Mouse (Mus musculus) midbrain, postnatal 0 days (tissue): Measurements from ENCODE around the gene Ssbp3. TPM values are rescaled to one million over a fixed set of nuclear protein-coding genes. Genes with fewer than 3 reads are reported as not detected.

ENCODE experiments used
- ATAC-seq: fragments of 200-750 bp; cut with Nextera tagmentation; 2 replicates; pipeline ENCODE4 v1.8.0; 2017; ENCODE audit warnings: moderate number of reproducible peaks, mild to moderate bottlenecking, moderate TSS enrichment, moderate library complexity; ENCODE audit not compliant: low FRiP score
- DNase-seq: peaks from one replicate; pipeline ENCODE4 v3.0.0-alpha.2; 2015; ENCODE audit warnings: low spot score
- H3K27ac ChIP-seq: fragments of 300-500 bp; sonication (generic); 2 replicates; pipeline ENCODE4 v1.5.1; 2014; ENCODE audit warnings: low read depth, mild to moderate bottlenecking, low read length, mixed read lengths
- H3K27me3 ChIP-seq: fragments of 300-500 bp; sonication (generic); 2 replicates; pipeline ENCODE4 v1.6.1; 2014; ENCODE audit warnings: low read length, control low read depth, mixed read lengths; ENCODE audit not compliant: insufficient read depth
- H3K36me3 ChIP-seq: fragments of 300-500 bp; sonication (generic); 2 replicates; pipeline ENCODE4 v1.6.1; 2014; ENCODE audit warnings: low read length, control low read depth, mixed read lengths; ENCODE audit not compliant: insufficient read depth
- H3K4me1 ChIP-seq: fragments of 300-500 bp; sonication (generic); 2 replicates; pipeline ENCODE4 v1.6.1; 2014; ENCODE audit warnings: mild to moderate bottlenecking, control low read depth, antibody characterized with exemption, low read length, mixed read lengths; ENCODE audit not compliant: insufficient read depth
- H3K4me2 ChIP-seq: fragments of 300-500 bp; sonication (generic); 2 replicates; pipeline ENCODE4 v1.6.1; 2014; ENCODE audit warnings: low read depth, mild to moderate bottlenecking, low read length, mixed read lengths; ENCODE audit not compliant: poor library complexity, severe bottlenecking
- H3K4me3 ChIP-seq: fragments of 300-500 bp; sonication (generic); 2 replicates; pipeline ENCODE4 v1.5.1; 2014; ENCODE audit warnings: low read depth, mild to moderate bottlenecking, low read length, moderate library complexity
- H3K9ac ChIP-seq: fragments of 300-500 bp; sonication (generic); replicated peaks from 2 replicates; pipeline ENCODE4 v1.6.1; 2014; ENCODE audit warnings: mild to moderate bottlenecking, low read length, moderate library complexity, mixed read lengths; ENCODE audit not compliant: poor library complexity, severe bottlenecking
- H3K9me3 ChIP-seq: fragments of 300-500 bp; sonication (generic); 2 replicates; pipeline ENCODE4 v1.6.1; 2016; ENCODE audit warnings: low read length, control low read depth
- CTCF ChIP-seq: IDR thresholded peaks from 2 replicates; pipeline ENCODE4 v1.5.1; 2016; ENCODE audit warnings: antibody characterized with exemption, mild to moderate bottlenecking
- WGBS: fragments of 180-500 bp; shearing (Covaris S2); extraction: QIAGEN DNeasy Blood & Tissue Kit; methylation state at CpG from one replicate; pipeline ENCODE4 v1.1.7; 2014; 5-methylcytosine and 5-hydroxymethylcytosine counted together
- polyA plus RNA-seq: library from polyadenylated mRNA; unstranded; fragments of >200 nt; fragmentation: Nextera tagmentation; extraction: Ambion mirVana; gene quantifications from 2 replicates; pipeline ENCODE4 v1.2.1, GENCODE M21; 2015
- total RNA-seq: library from RNA; depleted of rRNA; stranded (reverse); fragments of >200 nt; gene quantifications from 2 replicates; pipeline ENCODE4 v1.2.3, GENCODE M21; 2014

Ssbp3 gene
- total and polyA plus RNA-seq, 2 experiments from 2014 or later, result 126 to 172 TPM

- Histone ChIP-seq H3K27me3 (no peaks in the 10 kb centered on the region), H3K9me3 (no peaks in the 10 kb centered on the region), H3K27ac (peak overlapping the region; percentile 26; the same call in 1 of the 2 replicates), H3K36me3 (no peaks in the 10 kb centered on the region), H3K4me1 (peaks cover 18% of the 10 kb centered on the region), H3K9ac (no peak overlapping the region), H3K4me3 (no peak overlapping the region), H3K4me2 (no peak overlapping the region)
- ATAC-seq (peak; percentile 45; the same call in 1 of the 2 replicates), DNase-seq (peak; percentile 82)
- WGBS, result 17% methylated on average over 10 of the region's 10 CpGs
- TF ChIP-seq CTCF, result peak; percentile 82
These were observed 78.9 kb downstream of the Ssbp3 start for GRCm38 (mm10) chr4:106989226-106989983.

GRCm38 (mm10) chr4:106993053-106993452, 82.6 kb downstream of the Ssbp3 start:
- Histone ChIP-seq H3K27ac (no peak overlapping the region), H3K36me3 (no peaks in the 10 kb centered on the region), H3K9me3 (no peaks in the 10 kb centered on the region), H3K4me2 (no peak overlapping the region), H3K4me1 (0 out of 2 replicates have a peak, but pooled peaks cover 5% of the 10 kb centered on the region), H3K27me3 (no peaks in the 10 kb centered on the region), H3K4me3 (no peak overlapping the region), H3K9ac (no peak overlapping the region)
- WGBS, result 86% methylated on average over 5 of the region's 5 CpGs
- ATAC-seq (no peak), DNase-seq (no peak)
- TF ChIP-seq CTCF, result no peak

- no peaks in the 10 kb centered on the region for H3K27me3 ChIP-seq
- no peak overlapping the region for H3K4me2 ChIP-seq
- ATAC-seq, result no peak
- H3K9me3 ChIP-seq, result no peaks in the 10 kb centered on the region
- no peak overlapping the region for H3K27ac ChIP-seq
- H3K4me1 ChIP-seq, result 0 out of 2 replicates have a peak, but pooled peaks cover 2% of the 10 kb centered on the region
- H3K4me3 ChIP-seq, result no peak overlapping the region
- no peak for DNase-seq
- no peak overlapping the region for H3K9ac ChIP-seq
- WGBS, result 80% methylated on average over 5 of the region's 5 CpGs
- no peak for TF ChIP-seq CTCF
- H3K36me3 ChIP-seq, result no peaks in the 10 kb centered on the region
These were observed 83.8 kb downstream of the Ssbp3 start for GRCm38 (mm10) chr4:106994252-106994651.

GRCm38 (mm10) chr4:106995069-106995468, 84.6 kb downstream of the Ssbp3 start:
- Histone ChIP-seq H3K9me3 (no peaks in the 10 kb centered on the region), H3K27me3 (no peaks in the 10 kb centered on the region), H3K4me3 (no peak overlapping the region), H3K36me3 (no peaks in the 10 kb centered on the region), H3K27ac (no peak overlapping the region), H3K4me1 (0 out of 2 replicates have a peak, but pooled peaks cover 2% of the 10 kb centered on the region), H3K4me2 (no peak overlapping the region), H3K9ac (no peak overlapping the region)
- no peak for ATAC-seq
- no peak for DNase-seq
- WGBS, result 92% methylated on average over 6 of the region's 6 CpGs
- no peak for TF ChIP-seq CTCF

- no peak overlapping the region for H3K9ac ChIP-seq
- H3K27me3 ChIP-seq, result no peaks in the 10 kb centered on the region
- no peaks in the 10 kb centered on the region for H3K36me3 ChIP-seq
- TF ChIP-seq CTCF, result no peak
- ATAC-seq, result no peak
- WGBS, result 90% methylated on average over 5 of the region's 5 CpGs
- no peak overlapping the region for H3K4me3 ChIP-seq
- DNase-seq, result no peak
- H3K27ac ChIP-seq, result no peak overlapping the region
- H3K9me3 ChIP-seq, result no peaks in the 10 kb centered on the region
- 0 out of 2 replicates have a peak, but pooled peaks cover 2% of the 10 kb centered on the region for H3K4me1 ChIP-seq
- H3K4me2 ChIP-seq, result no peak overlapping the region
These were observed 85.0 kb downstream of the Ssbp3 start for GRCm38 (mm10) chr4:106995513-106995912.

GRCm38 (mm10) chr4:106996305-106997076, 86.0 kb downstream of the Ssbp3 start:
- TF ChIP-seq CTCF, result no peak
- Histone ChIP-seq H3K36me3 (no peaks in the 10 kb centered on the region), H3K27me3 (no peaks in the 10 kb centered on the region), H3K9ac (no peak overlapping the region), H3K4me1 (peaks cover 9% of the 10 kb centered on the region; the same call in 1 of the 2 replicates), H3K4me2 (no peak overlapping the region), H3K9me3 (no peaks in the 10 kb centered on the region), H3K27ac (no peak overlapping the region), H3K4me3 (no peak overlapping the region)
- ATAC-seq, result no peak
- DNase-seq, result no peak
- WGBS, result 44% methylated on average over 13 of the region's 13 CpGs
